Mouse (Mus musculus): ENCODE data around the gene Ncapd2. TPM values are rescaled to one million over a fixed set of nuclear protein-coding genes. Genes with fewer than 3 reads are reported as not detected.

Gene Ncapd2
- polyA plus RNA-seq, 1 experiment from 2014 or later, result 151 TPM

GRCm38 (mm10) chr6:125192841-125193240 lies 1.3 kb upstream of the Ncapd2 start:
- H3K9ac ChIP-seq (replicated peaks; ENCODE audit: low read length), result peak overlapping the region; percentile 92
- peaks cover 30% of the 10 kb centered on the region for H3K36me3 ChIP-seq (ENCODE audit: insufficient read depth, low read length)
- H3K9me3 ChIP-seq (ENCODE audit: low read length), result no peaks in the 10 kb centered on the region
- WGBS, result 39% methylated on average over 5 of the region's 5 CpGs
- peak overlapping the region; percentile 77 for H3K4me3 ChIP-seq (ENCODE audit: low read length)
- H3K4me1 ChIP-seq (ENCODE audit: insufficient read depth, low read length), result peaks cover 14% of the 10 kb centered on the region; the same call in 1 of the 2 replicates
- no peaks in the 10 kb centered on the region for H3K27me3 ChIP-seq (ENCODE audit: insufficient read depth, low read length)
- H3K4me2 ChIP-seq (replicated peaks; ENCODE audit: low read depth, low read length), result peak overlapping the region; percentile 87
- H3K27ac ChIP-seq (ENCODE audit: low read length), result peak overlapping the region; percentile 100; the same call in 1 of the 2 replicates
- no peak for ATAC-seq (ENCODE audit: low FRiP score, low TSS enrichment)

- ATAC-seq (ENCODE audit: low FRiP score, low TSS enrichment), result peak; percentile 96
- Histone ChIP-seq H3K27me3 (ENCODE audit: insufficient read depth, low read length) (no peaks in the 10 kb centered on the region), H3K9ac (replicated peaks; ENCODE audit: low read length) (peak overlapping the region; percentile 92), H3K4me1 (ENCODE audit: insufficient read depth, low read length) (peaks cover 14% of the 10 kb centered on the region; the same call in 1 of the 2 replicates), H3K9me3 (ENCODE audit: low read length) (no peaks in the 10 kb centered on the region), H3K27ac (ENCODE audit: low read length) (peak overlapping the region; percentile 100), H3K4me2 (replicated peaks; ENCODE audit: low read depth, low read length) (peak overlapping the region; percentile 87), H3K4me3 (ENCODE audit: low read length) (peak overlapping the region; percentile 77), H3K36me3 (ENCODE audit: insufficient read depth, low read length) (peaks cover 37% of the 10 kb centered on the region)
- WGBS, result under 1% methylated on average over 34 of the region's 34 CpGs
Observed at GRCm38 (mm10) chr6:125192016-125192714, 664 bp upstream of the Ncapd2 start.

- Histone ChIP-seq H3K9ac (replicated peaks; ENCODE audit: low read length) (peak overlapping the region; percentile 83), H3K27ac (ENCODE audit: low read length) (peak overlapping the region; percentile 100), H3K27me3 (ENCODE audit: insufficient read depth, low read length) (no peaks in the 10 kb centered on the region), H3K4me1 (ENCODE audit: insufficient read depth, low read length) (peaks cover 14% of the 10 kb centered on the region; the same call in 1 of the 2 replicates), H3K4me2 (replicated peaks; ENCODE audit: low read depth, low read length) (peak overlapping the region; percentile 62), H3K4me3 (ENCODE audit: low read length) (peak overlapping the region; percentile 77), H3K36me3 (ENCODE audit: insufficient read depth, low read length) (peaks cover 51% of the 10 kb centered on the region), H3K9me3 (ENCODE audit: low read length) (no peaks in the 10 kb centered on the region)
- ATAC-seq (ENCODE audit: low FRiP score, low TSS enrichment), result no peak
Observed at GRCm38 (mm10) chr6:125190816-125191215, 685 bp downstream of the Ncapd2 start.

DNA sequence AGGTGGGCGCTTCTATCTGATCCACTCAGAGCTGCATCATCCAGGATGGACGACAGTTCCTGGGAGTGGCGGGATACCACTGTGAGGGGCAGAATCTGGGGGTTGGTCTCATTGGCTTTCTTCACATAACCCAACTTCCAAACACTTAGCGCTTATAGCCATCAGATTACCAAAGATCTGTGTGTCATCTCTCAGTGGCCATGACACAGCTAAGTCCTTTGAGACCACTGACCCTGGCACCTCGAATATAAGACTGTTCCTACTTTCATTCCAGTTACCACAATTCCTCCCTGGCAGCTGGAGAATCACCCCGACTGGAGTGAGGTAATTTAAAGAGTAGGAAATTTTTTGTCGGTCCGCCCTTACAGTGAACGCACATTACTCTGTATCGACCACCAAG lies 5.3 kb downstream of the Ncapd2 start:
- H3K4me2 ChIP-seq (replicated peaks; ENCODE audit: low read depth, low read length), result no peak overlapping the region
- H3K36me3 ChIP-seq (ENCODE audit: insufficient read depth, low read length), result peaks cover 78% of the 10 kb centered on the region
- H3K9ac ChIP-seq (replicated peaks; ENCODE audit: low read length), result no peak overlapping the region
- H3K27me3 ChIP-seq (ENCODE audit: insufficient read depth, low read length), result no peaks in the 10 kb centered on the region
- no peak overlapping the region for H3K4me3 ChIP-seq (ENCODE audit: low read length)
- ATAC-seq (ENCODE audit: low FRiP score, low TSS enrichment), result no peak
- 86% methylated on average over 10 of the region's 10 CpGs for WGBS
- H3K4me1 ChIP-seq (ENCODE audit: insufficient read depth, low read length), result peaks cover 8% of the 10 kb centered on the region; the same call in 1 of the 2 replicates
- no peaks in the 10 kb centered on the region for H3K9me3 ChIP-seq (ENCODE audit: low read length)
- H3K27ac ChIP-seq (ENCODE audit: low read length), result no peak overlapping the region

DNA sequence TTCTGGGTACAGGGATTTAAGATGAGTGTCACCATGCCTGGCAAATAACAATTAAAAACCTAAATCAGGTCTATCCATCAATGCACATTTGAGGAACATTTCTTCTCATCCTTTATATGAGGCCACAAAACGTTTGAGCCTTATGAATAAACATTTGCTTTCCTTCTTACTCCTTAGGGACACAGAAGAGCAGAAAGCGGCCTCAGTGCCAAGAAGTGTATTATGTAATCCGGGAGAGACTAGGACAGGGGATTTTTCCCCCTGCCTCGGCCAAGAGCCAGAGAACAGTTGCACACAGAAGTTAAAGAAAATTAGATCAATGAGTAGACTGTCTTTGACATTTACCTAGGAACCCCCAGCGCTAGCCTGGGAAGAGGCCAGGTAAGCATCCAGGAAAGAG lies 9.4 kb downstream of the Ncapd2 start:
- Histone ChIP-seq H3K9ac (replicated peaks; ENCODE audit: low read length) (no peak overlapping the region), H3K4me2 (replicated peaks; ENCODE audit: low read depth, low read length) (no peak overlapping the region), H3K4me1 (ENCODE audit: insufficient read depth, low read length) (no peaks in the 10 kb centered on the region), H3K27ac (ENCODE audit: low read length) (no peak overlapping the region), H3K36me3 (ENCODE audit: insufficient read depth, low read length) (peaks cover 96% of the 10 kb centered on the region), H3K9me3 (ENCODE audit: low read length) (no peaks in the 10 kb centered on the region), H3K4me3 (ENCODE audit: low read length) (no peak overlapping the region), H3K27me3 (ENCODE audit: insufficient read depth, low read length) (no peaks in the 10 kb centered on the region)
- ATAC-seq (ENCODE audit: low FRiP score, low TSS enrichment), result no peak
- 87% methylated on average over 5 of the region's 5 CpGs for WGBS

GRCm38 (mm10) chr6:125179601-125180000 lies 11.9 kb downstream of the Ncapd2 start:
- Histone ChIP-seq H3K9me3 (ENCODE audit: low read length) (no peaks in the 10 kb centered on the region), H3K4me2 (replicated peaks; ENCODE audit: low read depth, low read length) (no peak overlapping the region), H3K27me3 (ENCODE audit: insufficient read depth, low read length) (no peaks in the 10 kb centered on the region), H3K9ac (replicated peaks; ENCODE audit: low read length) (no peak overlapping the region), H3K4me3 (ENCODE audit: low read length) (no peak overlapping the region), H3K36me3 (ENCODE audit: insufficient read depth, low read length) (peaks cover 96% of the 10 kb centered on the region), H3K27ac (ENCODE audit: low read length) (no peak overlapping the region), H3K4me1 (ENCODE audit: insufficient read depth, low read length) (no peaks in the 10 kb centered on the region)
- WGBS, result 85% methylated on average over 7 of the region's 7 CpGs
- no peak for ATAC-seq (ENCODE audit: low FRiP score, low TSS enrichment)

- Histone ChIP-seq H3K4me1 (ENCODE audit: insufficient read depth, low read length) (no peaks in the 10 kb centered on the region), H3K27me3 (ENCODE audit: insufficient read depth, low read length) (no peaks in the 10 kb centered on the region), H3K36me3 (ENCODE audit: insufficient read depth, low read length) (peaks cover 98% of the 10 kb centered on the region), H3K9ac (replicated peaks; ENCODE audit: low read length) (no peak overlapping the region), H3K9me3 (ENCODE audit: low read length) (no peaks in the 10 kb centered on the region), H3K27ac (ENCODE audit: low read length) (no peak overlapping the region), H3K4me2 (replicated peaks; ENCODE audit: low read depth, low read length) (no peak overlapping the region), H3K4me3 (ENCODE audit: low read length) (no peak overlapping the region)
- ATAC-seq (ENCODE audit: low FRiP score, low TSS enrichment), result no peak
- WGBS, result 80% methylated on average over 5 of the region's 5 CpGs
Observed at GRCm38 (mm10) chr6:125175469-125175868, 16.0 kb downstream of the Ncapd2 start.

- Histone ChIP-seq H3K27ac (ENCODE audit: low read length) (no peak overlapping the region), H3K4me1 (ENCODE audit: insufficient read depth, low read length) (no peaks in the 10 kb centered on the region), H3K9me3 (ENCODE audit: low read length) (no peaks in the 10 kb centered on the region), H3K36me3 (ENCODE audit: insufficient read depth, low read length) (peaks cover 98% of the 10 kb centered on the region), H3K4me2 (replicated peaks; ENCODE audit: low read depth, low read length) (no peak overlapping the region), H3K9ac (replicated peaks; ENCODE audit: low read length) (no peak overlapping the region), H3K27me3 (ENCODE audit: insufficient read depth, low read length) (no peaks in the 10 kb centered on the region), H3K4me3 (ENCODE audit: low read length) (no peak overlapping the region)
- no peak for ATAC-seq (ENCODE audit: low FRiP score, low TSS enrichment)
- WGBS, result 95% methylated on average over 7 of the region's 7 CpGs
Observed at GRCm38 (mm10) chr6:125173256-125173655, 18.2 kb downstream of the Ncapd2 start.

GRCm38 (mm10) chr6:125172474-125172873 lies 19.0 kb downstream of the Ncapd2 start:
- H3K36me3 ChIP-seq (ENCODE audit: insufficient read depth, low read length), result peaks cover 97% of the 10 kb centered on the region
- no peaks in the 10 kb centered on the region for H3K27me3 ChIP-seq (ENCODE audit: insufficient read depth, low read length)
- WGBS, result 89% methylated on average over 2 of the region's 2 CpGs
- H3K4me1 ChIP-seq (ENCODE audit: insufficient read depth, low read length), result peaks cover 4% of the 10 kb centered on the region
- ATAC-seq (ENCODE audit: low FRiP score, low TSS enrichment), result no peak
- no peaks in the 10 kb centered on the region for H3K9me3 ChIP-seq (ENCODE audit: low read length)
- no peak overlapping the region for H3K4me3 ChIP-seq (ENCODE audit: low read length)
- no peak overlapping the region for H3K4me2 ChIP-seq (replicated peaks; ENCODE audit: low read depth, low read length)
- H3K9ac ChIP-seq (replicated peaks; ENCODE audit: low read length), result no peak overlapping the region
- no peak overlapping the region for H3K27ac ChIP-seq (ENCODE audit: low read length)

- Histone ChIP-seq H3K36me3 (ENCODE audit: insufficient read depth, low read length) (peaks cover 78% of the 10 kb centered on the region), H3K4me2 (replicated peaks; ENCODE audit: low read depth, low read length) (no peak overlapping the region), H3K9ac (replicated peaks; ENCODE audit: low read length) (no peak overlapping the region), H3K27ac (ENCODE audit: low read length) (no peak overlapping the region), H3K4me3 (ENCODE audit: low read length) (no peak overlapping the region), H3K9me3 (ENCODE audit: low read length) (no peaks in the 10 kb centered on the region), H3K4me1 (ENCODE audit: insufficient read depth, low read length) (peaks cover 18% of the 10 kb centered on the region), H3K27me3 (ENCODE audit: insufficient read depth, low read length) (no peaks in the 10 kb centered on the region)
- ATAC-seq (ENCODE audit: low FRiP score, low TSS enrichment), result no peak
- WGBS, result 80% methylated on average over 6 of the region's 6 CpGs
Observed at GRCm38 (mm10) chr6:125170194-125170593, 21.3 kb downstream of the Ncapd2 start.
